Mouse (Mus musculus) forebrain, postnatal 0 days (tissue): ENCODE measurements around the gene Iscu. TPM values are rescaled to one million over a fixed set of nuclear protein-coding genes. Genes with fewer than 3 reads are reported as not detected.

Experiments used
- ATAC-seq: fragments of 200-750 bp; cut with Nextera tagmentation; 2 replicates; pipeline ENCODE4 v1.8.0; 2017; ENCODE audit warnings: mild to moderate bottlenecking, moderate library complexity
- DNase-seq: peaks from one replicate; pipeline ENCODE4 v3.0.0-alpha.2; 2015
- H3K27ac ChIP-seq: fragments of 300-500 bp; sonication (generic); 2 replicates; pipeline ENCODE4 v1.5.1; 2014; ENCODE audit warnings: low read depth, mild to moderate bottlenecking, antibody characterized with exemption, low read length, moderate library complexity, mixed read lengths
- H3K27me3 ChIP-seq: fragments of 300-500 bp; sonication (generic); 2 replicates; pipeline ENCODE4 v1.6.1; 2014; ENCODE audit warnings: mild to moderate bottlenecking, low read length, mixed read lengths; ENCODE audit not compliant: insufficient read depth
- H3K36me3 ChIP-seq: fragments of 300-500 bp; sonication (generic); 2 replicates; pipeline ENCODE4 v1.6.1; 2014; ENCODE audit warnings: mild to moderate bottlenecking, moderate library complexity; ENCODE audit not compliant: insufficient read depth
- H3K4me1 ChIP-seq: fragments of 300-500 bp; sonication (generic); 2 replicates; pipeline ENCODE4 v1.6.1; 2014; ENCODE audit warnings: antibody characterized with exemption; ENCODE audit not compliant: insufficient read depth
- H3K4me2 ChIP-seq: fragments of 300-500 bp; sonication (generic); 2 replicates; pipeline ENCODE4 v1.6.1; 2014; ENCODE audit warnings: low read depth, mild to moderate bottlenecking, moderate library complexity
- H3K4me3 ChIP-seq: fragments of 300-500 bp; sonication (generic); 2 replicates; pipeline ENCODE4 v1.5.1; 2014; ENCODE audit warnings: low read depth, low read length, mixed read lengths
- H3K9ac ChIP-seq: fragments of 300-500 bp; sonication (generic); 2 replicates; pipeline ENCODE4 v1.6.1; 2014; ENCODE audit warnings: mild to moderate bottlenecking
- H3K9me3 ChIP-seq: fragments of 300-500 bp; sonication (generic); 2 replicates; pipeline ENCODE4 v1.6.1; 2016; ENCODE audit warnings: low read length
- CTCF ChIP-seq: sonication (generic); IDR thresholded peaks from 2 replicates; pipeline ENCODE4 v1.5.1; 2016; ENCODE audit warnings: antibody characterized with exemption, control low read depth, low read depth
- WGBS: fragments of 180-500 bp; shearing (Covaris S2); extraction: QIAGEN DNeasy Blood & Tissue Kit; methylation state at CpG from one replicate; pipeline ENCODE4 v1.1.7; 2014; 5-methylcytosine and 5-hydroxymethylcytosine counted together
- polyA plus RNA-seq: library from polyadenylated mRNA; unstranded; fragments of >200 nt; fragmentation: Nextera tagmentation; extraction: Ambion mirVana; gene quantifications from 2 replicates; pipeline ENCODE4 v1.2.1, GENCODE M21; 2015
- total RNA-seq: library from RNA; depleted of rRNA; stranded (reverse); fragments of >200 nt; gene quantifications from 2 replicates; pipeline ENCODE4 v1.2.3, GENCODE M21; 2014; rRNA removed

Iscu gene
- total RNA-seq, result 67.2 and 88.2 TPM in 2 replicates
- 98.9 and 119 TPM in 2 replicates for polyA plus RNA-seq

GRCm38 (mm10) chr5:113772450-113772895 lies at the start of gene Iscu, which contains the start of gene Sart3:
Gene Iscu, plus strand, starts transcription at chr5:113772748.
Gene Sart3, minus strand, starts transcription at chr5:113772510.
- Histone ChIP-seq H3K4me1 (peaks cover 7% of the 10 kb centered on the region), H3K4me2 (peak within 1 kb of the TSS; percentile 95), H3K9me3 (no peaks in the 10 kb centered on the region), H3K4me3 (peak within 1 kb of the TSS; percentile 97), H3K27ac (peak within 1 kb of the TSS; percentile 97), H3K9ac (peak within 1 kb of the TSS; percentile 92), H3K27me3 (no peaks in the 10 kb centered on the region), H3K36me3 (peaks cover 28% of the 10 kb centered on the region)
- TF ChIP-seq CTCF, result no peak
- peak; percentile 98 for DNase-seq
- under 1% methylated on average over 47 of the region's 49 CpGs for WGBS
- ATAC-seq, result peak; percentile 85

GRCm38 (mm10) chr5:113723567-113724237 lies 48.8 kb upstream of the Iscu start:
- no peak overlapping the region for H3K27ac ChIP-seq
- H3K4me1 ChIP-seq, result peaks cover 6% of the 10 kb centered on the region; the same call in 1 of the 2 replicates
- no peak overlapping the region for H3K4me3 ChIP-seq
- no peak for ATAC-seq
- no peak overlapping the region for H3K4me2 ChIP-seq
- H3K36me3 ChIP-seq, result no peaks in the 10 kb centered on the region
- no peak overlapping the region for H3K9ac ChIP-seq
- peak; percentile 20 for DNase-seq
- no peak for TF ChIP-seq CTCF
- 40% methylated on average over 8 of the region's 8 CpGs for WGBS
- no peaks in the 10 kb centered on the region for H3K9me3 ChIP-seq
- no peaks in the 10 kb centered on the region for H3K27me3 ChIP-seq

- Histone ChIP-seq H3K4me1 (0 out of 2 replicates have a peak, but pooled peaks cover under 1% of the 10 kb centered on the region), H3K27me3 (no peaks in the 10 kb centered on the region), H3K27ac (no peak within 1 kb of the TSS), H3K36me3 (no peaks in the 10 kb centered on the region), H3K9ac (no peak within 1 kb of the TSS), H3K9me3 (no peaks in the 10 kb centered on the region), H3K4me3 (no peak within 1 kb of the TSS), H3K4me2 (no peak within 1 kb of the TSS)
- ATAC-seq (peak; percentile 76), DNase-seq (peak; percentile 93)
- WGBS, result 4% methylated on average over 15 of the region's 15 CpGs
- peak; percentile 95 for TF ChIP-seq CTCF
Observed at GRCm38 (mm10) chr5:113724446-113724845, 48.1 kb upstream of the Iscu start, which contains the start of gene 1700069L16Rik. Gene 1700069L16Rik, minus strand, starts transcription at chr5:113724772.

GRCm38 (mm10) chr5:113725417-113725816 lies 47.1 kb upstream of the Iscu start:
- H3K9ac ChIP-seq, result no peak overlapping the region
- H3K36me3 ChIP-seq, result no peaks in the 10 kb centered on the region
- H3K9me3 ChIP-seq, result no peaks in the 10 kb centered on the region
- no peak for ATAC-seq
- WGBS, result 73% methylated on average over 12 of the region's 12 CpGs
- no peak for DNase-seq
- no peaks in the 10 kb centered on the region for H3K27me3 ChIP-seq
- H3K4me2 ChIP-seq, result no peak overlapping the region
- TF ChIP-seq CTCF, result no peak
- no peaks in the 10 kb centered on the region for H3K4me1 ChIP-seq
- H3K27ac ChIP-seq, result no peak overlapping the region
- H3K4me3 ChIP-seq, result no peak overlapping the region

GRCm38 (mm10) chr5:113726618-113727017 lies 45.9 kb upstream of the Iscu start:
- Histone ChIP-seq H3K36me3 (no peaks in the 10 kb centered on the region), H3K27me3 (no peaks in the 10 kb centered on the region), H3K4me3 (no peak overlapping the region), H3K4me2 (no peak overlapping the region), H3K4me1 (no peaks in the 10 kb centered on the region), H3K9ac (no peak overlapping the region), H3K9me3 (no peaks in the 10 kb centered on the region), H3K27ac (no peak overlapping the region)
- ATAC-seq (no peak), DNase-seq (no peak)
- 67% methylated on average over 6 of the region's 6 CpGs for WGBS
- TF ChIP-seq CTCF, result no peak

GRCm38 (mm10) chr5:113727238-113727637 lies 45.3 kb upstream of the Iscu start:
- WGBS, result 57% methylated on average over 12 of the region's 12 CpGs
- no peak for TF ChIP-seq CTCF
- Histone ChIP-seq H3K36me3 (no peaks in the 10 kb centered on the region), H3K27ac (no peak overlapping the region), H3K4me1 (no peaks in the 10 kb centered on the region), H3K4me3 (no peak overlapping the region), H3K27me3 (no peaks in the 10 kb centered on the region), H3K9me3 (no peaks in the 10 kb centered on the region), H3K4me2 (no peak overlapping the region), H3K9ac (no peak overlapping the region)
- ATAC-seq (no peak), DNase-seq (no peak)

- no peaks in the 10 kb centered on the region for H3K4me1 ChIP-seq
- no peak overlapping the region for H3K27ac ChIP-seq
- H3K4me3 ChIP-seq, result no peak overlapping the region
- no peaks in the 10 kb centered on the region for H3K36me3 ChIP-seq
- H3K9ac ChIP-seq, result no peak overlapping the region
- 70% methylated on average over 7 of the region's 7 CpGs for WGBS
- TF ChIP-seq CTCF, result no peak
- DNase-seq (no peak), ATAC-seq (no peak)
- H3K4me2 ChIP-seq, result no peak overlapping the region
- no peaks in the 10 kb centered on the region for H3K9me3 ChIP-seq
- H3K27me3 ChIP-seq, result no peaks in the 10 kb centered on the region
Observed at GRCm38 (mm10) chr5:113728011-113728410, 44.5 kb upstream of the Iscu start.
